Mouse (Mus musculus) B cell, adult 2 months (primary cell): ENCODE data around the gene Ssbp2.
A peak's percentile ranks its signal among the peaks of the same experiment; 100 is the strongest.

Experiments used
- DNase-seq, 2 experiments: peaks; one replicate each; pipeline ENCODE4 v3.0.0; 2022

Ssbp2 gene

DNA sequence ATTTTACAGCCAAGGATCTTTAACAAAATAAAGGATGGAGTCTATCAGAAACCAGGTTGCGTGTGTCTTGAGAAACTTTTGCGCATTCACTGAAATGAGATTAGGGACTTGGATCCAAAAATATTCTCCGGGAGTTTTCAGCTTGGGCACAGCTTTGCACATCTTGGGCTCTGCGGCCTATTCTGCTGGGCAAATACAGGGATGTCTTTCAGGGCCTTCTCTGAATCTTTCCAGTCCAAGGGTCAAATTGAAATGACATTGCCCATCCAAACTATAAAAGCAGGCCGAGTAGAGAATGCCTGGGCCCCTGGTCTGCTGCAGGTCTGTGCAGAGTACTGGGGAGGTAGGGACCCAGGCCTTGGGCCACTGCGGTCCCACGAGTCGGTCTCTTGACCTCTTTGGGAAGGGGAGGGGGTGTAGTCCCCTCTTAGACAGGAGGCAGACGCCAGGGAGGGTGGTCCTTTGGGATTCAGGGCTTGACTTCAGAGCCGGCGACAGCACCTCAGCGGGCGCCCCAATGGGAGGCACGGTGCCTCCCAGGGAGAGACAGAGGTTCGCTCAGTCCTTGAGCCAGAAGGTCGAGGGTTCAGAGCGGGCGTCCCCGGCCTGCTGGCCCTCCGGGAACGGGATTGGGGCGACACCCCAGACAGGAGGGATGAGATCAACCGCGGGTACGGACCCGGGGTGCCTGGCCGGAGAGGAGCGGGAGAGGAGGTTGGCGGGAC, at the start of gene Ssbp2:
TSS of gene Ssbp2 (plus strand) at position 388 of the 725 bp plus-strand sequence.
- no peak for DNase-seq

DNA sequence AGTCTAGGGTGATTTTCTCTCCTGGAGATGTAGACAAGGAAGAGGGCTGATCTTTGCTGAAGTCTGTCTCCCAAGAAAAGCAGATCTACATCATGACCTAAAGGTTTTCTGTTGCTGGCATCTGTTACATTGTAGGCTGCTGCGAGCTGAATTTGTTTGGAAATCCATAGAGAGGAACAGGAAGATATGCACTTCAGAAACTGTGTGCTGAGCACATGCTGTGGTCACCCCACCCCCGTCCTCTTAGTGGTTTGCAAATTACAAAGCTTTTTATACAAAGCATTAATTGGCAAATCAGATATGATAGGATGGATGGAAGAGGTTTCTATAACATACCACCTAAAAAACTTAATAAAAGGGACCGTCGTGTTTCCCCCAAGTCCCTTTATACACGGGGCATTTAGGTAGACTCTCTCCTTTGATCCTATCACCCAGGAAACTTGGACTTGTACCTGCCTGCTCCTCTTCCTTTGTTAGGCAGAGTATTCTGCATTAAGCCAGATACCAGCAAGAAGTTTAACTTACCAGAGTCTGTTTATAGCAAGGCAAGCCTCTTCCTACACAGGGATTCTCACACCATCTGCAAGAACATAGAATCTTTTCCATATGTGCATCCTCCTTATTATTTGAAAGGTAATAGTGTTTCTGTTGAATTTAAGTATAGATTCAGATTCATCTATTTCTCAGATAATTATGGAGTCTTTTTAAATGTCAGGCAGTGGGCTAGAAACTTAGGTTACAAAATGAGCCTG, 46.2 kb upstream of the Ssbp2 start:
- DNase-seq, result no peak

- no peak for DNase-seq
Measured at GRCm38 (mm10) chr13:91415896-91416295, 44.2 kb upstream of the Ssbp2 start.

DNA sequence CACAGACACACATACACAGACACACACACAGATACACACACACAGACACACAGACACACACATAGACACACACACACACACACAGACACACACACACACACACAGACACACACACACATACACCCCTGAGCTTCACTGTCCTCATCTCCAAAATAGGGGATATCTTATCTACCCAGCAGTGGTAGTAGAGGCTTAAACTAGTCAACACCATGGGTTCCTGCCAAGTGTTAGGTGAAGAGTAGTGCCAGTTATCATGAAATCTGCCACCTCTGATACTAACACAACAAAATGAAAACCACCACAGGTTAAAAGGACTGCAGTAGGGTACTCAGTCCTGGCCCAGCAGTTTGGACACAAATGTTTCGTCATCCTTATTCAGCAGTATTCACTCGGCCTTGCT, 43.4 kb upstream of the Ssbp2 start:
- no peak for DNase-seq

- DNase-seq, result peak; percentile 12 to 28
Measured at GRCm38 (mm10) chr13:91421387-91421949, 38.6 kb upstream of the Ssbp2 start.

GRCm38 (mm10) chr13:91430867-91431266, 29.2 kb upstream of the Ssbp2 start:
- DNase-seq, result peak; percentile 9 to 14

DNA sequence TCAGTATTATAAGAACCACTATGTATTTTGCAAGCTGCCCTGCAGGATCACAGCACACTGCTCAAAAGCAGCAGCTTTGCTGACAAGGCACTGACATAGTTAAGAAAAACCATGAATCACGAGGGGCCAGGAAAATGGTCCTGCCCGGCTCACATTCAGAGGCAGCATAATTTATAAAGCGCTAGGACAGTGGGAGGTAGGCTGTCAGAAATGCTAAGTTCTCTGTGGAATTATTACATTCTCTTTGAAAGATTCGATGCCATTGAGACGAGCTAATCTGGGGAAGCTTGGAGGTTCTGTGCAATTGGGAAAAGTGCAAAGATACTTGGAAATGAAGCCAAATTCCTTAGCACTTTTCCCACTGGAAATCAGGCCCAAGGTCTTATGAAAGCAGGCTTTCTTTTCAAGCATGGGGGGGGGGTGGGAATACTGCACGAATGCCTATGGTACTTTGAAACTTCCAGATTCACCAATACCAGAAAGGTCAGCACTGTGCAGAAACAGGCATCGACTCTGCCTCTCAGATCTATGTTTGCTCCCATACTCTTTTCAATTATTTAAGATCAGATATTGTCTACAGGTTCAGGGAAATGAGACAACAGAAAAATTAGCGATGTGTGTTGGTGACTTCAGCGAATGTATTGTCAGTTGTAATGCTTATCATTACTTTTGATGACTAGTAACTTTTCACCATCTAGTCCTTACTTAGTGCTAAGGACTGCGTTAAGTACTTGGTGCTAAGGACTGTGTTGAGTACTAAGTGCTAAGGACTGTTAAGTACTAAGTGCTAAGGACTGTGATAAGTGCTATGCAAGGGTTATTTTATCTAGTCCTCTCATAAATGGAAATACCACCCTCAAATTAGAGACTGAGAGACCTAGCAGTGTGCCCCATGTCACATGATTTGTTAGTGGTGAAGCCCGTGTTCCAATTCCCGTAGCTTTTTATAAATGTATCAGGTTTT, 28.4 kb upstream of the Ssbp2 start:
- DNase-seq, result no peak

GRCm38 (mm10) chr13:91433021-91433420, 27.1 kb upstream of the Ssbp2 start:
- no peak for DNase-seq

DNA sequence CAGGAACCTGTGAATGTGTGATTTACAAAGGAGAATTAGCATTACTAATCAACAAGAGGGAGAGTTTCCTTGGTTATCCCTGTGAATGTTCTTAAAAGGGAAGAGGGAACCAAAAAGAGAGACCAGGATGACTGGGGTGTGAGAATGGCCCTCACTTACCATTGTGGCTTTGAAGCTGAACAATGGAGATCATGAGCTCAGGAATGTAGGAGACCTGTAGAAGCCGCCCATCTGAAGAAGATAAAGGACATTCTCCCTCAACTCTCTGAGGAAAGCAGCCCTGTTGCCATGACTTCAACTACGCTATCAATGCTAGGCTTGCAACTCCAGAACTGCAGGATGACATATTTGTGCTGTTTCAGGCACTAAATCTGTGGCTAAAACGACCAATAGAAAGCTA, 22.2 kb upstream of the Ssbp2 start:
- no peak for DNase-seq

DNA sequence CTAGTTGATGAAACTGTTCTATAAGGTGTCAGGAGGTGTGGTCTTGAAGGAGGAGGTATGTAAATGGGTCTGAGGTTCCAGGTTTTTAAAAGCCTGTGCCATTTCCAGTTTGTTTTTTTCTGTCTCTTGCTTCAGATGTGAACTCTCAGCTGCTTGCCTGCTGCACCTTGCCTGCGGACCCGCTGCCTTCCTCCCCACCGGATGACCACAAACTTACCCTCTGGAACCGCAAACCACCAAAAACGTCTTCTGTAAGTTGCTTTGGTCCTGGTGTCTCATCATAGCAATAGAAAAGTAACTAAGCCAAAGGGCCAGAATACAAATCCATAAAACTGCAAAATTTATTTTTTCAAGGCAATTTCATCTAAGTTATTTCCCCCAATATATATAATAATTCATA, 18.6 kb upstream of the Ssbp2 start:
- no peak for DNase-seq

DNA sequence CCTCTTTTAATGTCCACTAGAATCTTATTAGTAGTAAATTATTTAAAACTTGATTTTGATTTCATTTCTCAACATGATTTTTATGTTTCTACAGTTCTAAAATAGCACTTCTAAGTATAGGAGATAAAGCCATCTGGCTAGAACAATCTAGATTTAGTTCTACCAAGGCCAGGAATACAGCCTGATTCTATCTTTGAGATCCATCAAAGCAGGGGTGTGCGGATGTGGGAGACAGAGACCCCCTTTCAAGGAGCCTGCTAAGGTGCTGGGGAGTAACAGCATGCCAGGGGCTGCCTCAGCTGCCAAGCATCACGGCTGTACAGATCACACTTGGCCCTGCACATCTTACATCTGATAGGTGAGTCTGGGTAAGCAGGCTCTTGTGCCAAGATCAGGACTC, 13.4 kb upstream of the Ssbp2 start:
- no peak for DNase-seq

DNA sequence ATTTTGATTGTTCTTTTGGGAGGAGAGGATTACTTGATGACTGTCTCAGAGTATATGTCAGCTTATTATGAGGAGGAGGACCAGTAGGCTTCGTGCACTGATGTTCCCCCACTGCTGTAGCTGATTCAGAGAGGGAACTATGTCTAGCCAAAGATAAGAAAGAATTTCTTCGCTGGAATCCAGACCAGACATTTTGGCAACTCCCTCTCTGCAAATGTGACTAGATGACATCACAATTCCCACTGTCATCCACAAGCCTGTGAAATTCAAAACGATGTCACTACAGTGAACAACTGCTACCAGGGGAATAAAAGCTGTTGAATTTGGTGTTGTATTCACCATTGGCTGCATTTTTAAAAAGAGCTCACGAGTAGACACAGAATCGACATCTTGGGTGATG, 11.1 kb upstream of the Ssbp2 start:
- DNase-seq, result no peak

DNA sequence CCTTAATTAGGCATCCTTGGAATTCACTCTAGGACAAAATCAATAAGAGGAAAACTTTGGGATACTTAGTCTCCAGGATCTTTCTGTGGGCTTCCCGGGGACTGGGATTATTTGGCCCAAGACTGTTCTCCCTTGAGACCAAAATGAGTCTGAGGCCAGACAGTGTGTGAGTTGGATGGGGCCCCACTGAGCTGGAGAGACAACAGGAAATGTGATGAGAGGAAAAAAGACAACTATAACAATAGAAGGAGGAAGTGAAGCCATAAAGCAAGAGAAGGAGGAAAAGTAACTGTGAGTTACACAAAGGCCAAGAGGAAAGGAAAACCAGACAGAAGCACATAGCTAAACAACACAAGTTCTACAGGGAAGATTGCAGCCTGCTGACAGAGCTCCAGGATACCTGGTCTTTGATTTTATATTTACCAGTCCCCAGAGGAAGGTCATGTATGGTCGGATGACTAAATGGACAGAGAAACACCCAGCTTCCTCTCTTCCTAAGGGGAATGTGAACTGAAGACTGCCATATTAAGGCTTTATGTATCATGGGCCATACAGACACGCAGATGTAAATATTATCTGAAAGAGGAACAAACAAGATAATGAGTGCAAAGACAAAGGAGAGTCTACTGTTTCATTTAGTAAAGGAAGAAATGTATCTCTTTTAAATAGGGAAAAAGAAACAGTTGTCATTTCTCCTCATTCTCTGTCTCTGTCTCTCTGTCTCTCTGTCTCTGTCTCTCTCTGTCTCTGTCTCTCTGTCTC, 8.5 kb upstream of the Ssbp2 start:
- DNase-seq, result no peak

GRCm38 (mm10) chr13:91452269-91452668, 7.8 kb upstream of the Ssbp2 start:
- DNase-seq, result no peak

- DNase-seq, result no peak
Measured at GRCm38 (mm10) chr13:91453236-91453635, 6.8 kb upstream of the Ssbp2 start.

DNA sequence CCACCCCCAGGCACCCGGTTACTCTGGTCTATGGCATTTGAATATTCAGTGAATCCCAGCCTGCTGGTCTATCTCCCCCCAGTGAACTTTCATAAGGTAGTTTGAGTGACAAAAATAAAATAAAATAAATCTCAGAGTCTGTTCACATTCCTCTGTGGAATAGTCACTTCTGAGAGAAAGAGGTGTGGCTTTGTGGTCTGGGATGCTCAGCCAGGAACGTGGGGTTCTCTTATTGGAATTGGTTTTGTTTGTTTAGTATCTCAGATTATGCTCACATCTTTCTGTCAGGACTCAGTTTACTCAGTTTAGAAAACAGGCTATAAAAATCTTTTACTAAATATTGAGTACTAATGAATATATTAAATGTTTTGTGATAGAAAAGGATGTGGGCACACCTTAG, 4.0 kb upstream of the Ssbp2 start:
- DNase-seq, result no peak

DNA sequence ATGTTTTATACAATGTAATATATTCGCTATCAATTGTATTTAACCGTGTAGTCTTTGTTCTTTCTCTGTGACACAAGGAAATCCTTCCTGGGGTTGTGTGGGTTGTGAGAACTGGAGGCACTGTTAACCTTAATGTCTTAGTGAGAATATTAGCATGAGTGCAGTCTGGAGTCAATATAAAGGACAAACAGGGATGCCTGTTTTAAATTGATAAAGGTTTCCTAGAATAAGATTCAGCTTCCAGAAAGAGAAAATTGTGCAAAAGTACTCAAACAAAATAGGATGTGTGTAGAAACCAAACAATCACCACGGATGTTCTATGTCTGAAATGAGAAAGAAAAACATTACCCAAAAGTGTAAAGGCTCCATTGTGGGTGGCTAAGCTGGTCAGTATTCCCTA, 3.3 kb upstream of the Ssbp2 start:
- DNase-seq, result no peak

DNA sequence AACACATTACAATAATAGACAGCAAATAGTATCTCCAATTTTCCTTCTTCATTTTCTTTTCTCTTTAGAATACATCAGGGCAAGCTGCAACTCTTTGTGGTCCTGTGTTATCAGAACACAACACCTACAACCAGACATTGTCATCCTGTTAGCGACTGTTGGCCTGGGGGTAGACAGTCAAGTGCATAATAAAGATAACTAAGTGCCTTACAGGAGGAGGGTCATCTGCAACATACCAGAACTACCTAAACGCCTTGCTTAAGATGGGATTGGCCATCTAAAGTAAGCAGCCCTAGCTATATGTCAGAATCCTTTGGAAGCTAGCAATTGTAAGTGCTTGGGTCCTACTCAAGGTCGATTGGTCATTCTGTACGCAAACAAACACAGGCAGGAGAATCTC, 2.1 kb upstream of the Ssbp2 start:
- DNase-seq, result no peak

DNA sequence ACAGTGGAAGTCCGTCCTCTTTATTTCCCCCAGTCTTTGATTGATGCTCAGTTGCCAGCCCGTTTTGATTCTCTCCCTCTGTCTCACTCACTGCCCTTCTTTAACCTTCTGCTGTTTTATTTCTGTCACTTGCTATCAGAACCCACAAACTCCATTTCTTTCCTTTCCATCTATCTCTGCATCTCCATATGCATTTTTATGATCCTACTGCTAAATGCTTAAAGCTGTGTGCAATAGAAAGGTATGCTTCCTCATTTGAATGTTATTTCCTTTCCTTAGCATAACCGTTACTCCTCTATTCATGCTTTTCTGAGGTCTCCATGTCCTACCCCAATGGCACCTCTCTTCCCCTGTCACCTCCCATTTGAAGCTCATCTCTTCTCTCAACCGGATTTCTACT, 594 bp upstream of the Ssbp2 start:
- DNase-seq, result no peak

GRCm38 (mm10) chr13:91460621-91461284, 670 bp downstream of the Ssbp2 start:
- DNase-seq, result peak; percentile 98

DNA sequence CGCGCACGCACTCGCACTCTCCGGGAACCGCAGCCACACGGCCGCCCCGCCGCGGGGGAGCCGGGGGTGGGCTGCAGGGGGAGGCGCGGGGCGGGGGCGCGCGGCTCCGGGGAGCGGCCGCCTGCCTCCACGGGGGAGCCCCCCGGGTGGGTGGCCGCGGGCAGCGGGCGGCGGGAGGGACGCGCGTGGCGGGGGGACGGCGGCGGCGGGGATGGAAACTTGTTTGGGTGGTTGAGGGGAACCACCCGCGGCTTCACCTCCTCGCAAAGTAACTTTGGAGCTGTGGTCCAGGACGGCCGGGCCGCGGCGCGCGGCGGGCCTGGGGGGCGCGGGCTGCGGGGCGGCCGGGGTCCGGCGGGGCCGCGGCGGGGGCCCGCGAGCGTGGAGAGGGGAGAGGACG, 1.2 kb downstream of the Ssbp2 start:
- DNase-seq, result peak in 1 of 2 experiments; percentile 56
